Mouse (Mus musculus): ENCODE data around the gene Hlf. TPM values are rescaled to one million over a fixed set of nuclear protein-coding genes. Genes with fewer than 3 reads are reported as not detected.

The Hlf gene
- polyA plus RNA-seq (2015; fragmentation: Nextera tagmentation; extraction: Ambion mirVana), result 0.81 and 1.0 TPM in 2 replicates

DNA sequence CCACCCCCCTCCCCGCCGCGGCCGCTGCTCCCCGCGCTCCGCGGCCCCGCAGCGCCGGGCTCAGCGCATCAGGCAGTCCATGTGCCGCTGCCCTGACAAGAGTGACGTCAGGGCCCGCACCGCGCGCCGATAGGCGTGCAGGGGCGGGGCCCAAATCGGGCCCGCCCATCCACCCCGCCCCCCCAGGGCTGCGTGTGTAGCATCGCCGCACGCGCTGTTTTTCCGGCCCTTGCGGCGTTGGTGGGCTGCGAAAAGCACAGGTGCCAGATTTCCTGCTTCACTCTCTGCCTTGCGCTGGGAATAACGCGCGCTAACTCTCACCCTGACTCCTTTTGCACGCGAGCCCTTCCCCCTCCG is at the start of gene Hlf:
TSS of gene Hlf (minus strand) at position 79 of the 357 bp plus-strand sequence.
- Histone ChIP-seq H3K36me3 (ENCODE audit: control insufficient read depth, insufficient read depth) (no peaks in the 10 kb centered on the region), H3K27me3 (replicated peaks; ENCODE audit: control insufficient read depth, insufficient read depth, low read length) (peaks cover 30% of the 10 kb centered on the region), H3K9ac (ENCODE audit: low read depth, low read length) (peak within 1 kb of the TSS; percentile 31), H3K4me2 (replicated peaks; ENCODE audit: low read depth) (peak within 1 kb of the TSS; percentile 87), H3K4me3 (ENCODE audit: low read depth, low read length) (peak within 1 kb of the TSS; percentile 48), H3K27ac (ENCODE audit: low read depth, low read length) (no peak within 1 kb of the TSS), H3K4me1 (replicated peaks; ENCODE audit: control insufficient read depth, insufficient read depth, low read length) (peaks cover 5% of the 10 kb centered on the region; the same call in 1 of the 2 replicates), H3K9me3 (ENCODE audit: control insufficient read depth) (no peaks in the 10 kb centered on the region)
- under 1% methylated on average over 40 of the region's 40 CpGs for WGBS
- TF ChIP-seq CTCF (IDR thresholded peaks at IDR 0.05; ENCODE audit: low read depth), result peak; percentile 28; the same call in 1 of the 2 replicates
- ATAC-seq, result peak; percentile 94

DNA sequence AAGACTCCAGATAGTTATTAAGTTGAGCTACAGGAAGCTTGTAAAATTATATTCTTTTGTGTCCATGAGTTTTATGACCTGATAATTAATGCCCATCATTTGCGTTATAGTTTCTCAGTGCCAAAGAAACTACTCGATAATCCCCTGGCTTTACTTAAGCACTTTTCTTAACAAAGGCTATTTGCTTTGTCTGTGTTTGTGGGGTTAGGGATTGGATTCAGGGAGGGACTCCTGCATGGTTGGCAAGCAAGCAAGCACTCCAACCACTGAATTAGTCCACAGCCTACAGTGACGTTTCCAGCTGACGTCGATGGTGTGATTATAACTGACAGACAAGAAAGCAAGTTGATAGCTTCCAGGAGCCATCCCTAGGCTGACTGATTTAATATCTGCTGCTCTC is 48.1 kb upstream of the Hlf start:
- no peak for TF ChIP-seq CTCF (IDR thresholded peaks at IDR 0.05; ENCODE audit: low read depth)
- Histone ChIP-seq H3K4me2 (replicated peaks; ENCODE audit: low read depth) (no peak overlapping the region), H3K27me3 (replicated peaks; ENCODE audit: control insufficient read depth, insufficient read depth, low read length) (no peaks in the 10 kb centered on the region), H3K4me1 (replicated peaks; ENCODE audit: control insufficient read depth, insufficient read depth, low read length) (no peaks in the 10 kb centered on the region), H3K9ac (ENCODE audit: low read depth, low read length) (no peak overlapping the region), H3K36me3 (ENCODE audit: control insufficient read depth, insufficient read depth) (no peaks in the 10 kb centered on the region), H3K4me3 (ENCODE audit: low read depth, low read length) (no peak overlapping the region), H3K9me3 (ENCODE audit: control insufficient read depth) (no peaks in the 10 kb centered on the region), H3K27ac (ENCODE audit: low read depth, low read length) (no peak overlapping the region)
- no peak for ATAC-seq
- 35% methylated on average over 5 of the region's 5 CpGs for WGBS

- no peaks in the 10 kb centered on the region for H3K36me3 ChIP-seq (ENCODE audit: control insufficient read depth, insufficient read depth)
- H3K27me3 ChIP-seq (replicated peaks; ENCODE audit: control insufficient read depth, insufficient read depth, low read length), result no peaks in the 10 kb centered on the region
- ATAC-seq, result no peak
- H3K4me3 ChIP-seq (ENCODE audit: low read depth, low read length), result no peak overlapping the region
- WGBS, result 70% methylated on average over 4 of the region's 4 CpGs
- no peaks in the 10 kb centered on the region for H3K9me3 ChIP-seq (ENCODE audit: control insufficient read depth)
- no peak overlapping the region for H3K27ac ChIP-seq (ENCODE audit: low read depth, low read length)
- no peak for TF ChIP-seq CTCF (IDR thresholded peaks at IDR 0.05; ENCODE audit: low read depth)
- H3K9ac ChIP-seq (ENCODE audit: low read depth, low read length), result no peak overlapping the region
- H3K4me1 ChIP-seq (replicated peaks; ENCODE audit: control insufficient read depth, insufficient read depth, low read length), result no peaks in the 10 kb centered on the region
- H3K4me2 ChIP-seq (replicated peaks; ENCODE audit: low read depth), result no peak overlapping the region
Measured at GRCm38 (mm10) chr11:90425207-90425525, 34.5 kb upstream of the Hlf start.

DNA sequence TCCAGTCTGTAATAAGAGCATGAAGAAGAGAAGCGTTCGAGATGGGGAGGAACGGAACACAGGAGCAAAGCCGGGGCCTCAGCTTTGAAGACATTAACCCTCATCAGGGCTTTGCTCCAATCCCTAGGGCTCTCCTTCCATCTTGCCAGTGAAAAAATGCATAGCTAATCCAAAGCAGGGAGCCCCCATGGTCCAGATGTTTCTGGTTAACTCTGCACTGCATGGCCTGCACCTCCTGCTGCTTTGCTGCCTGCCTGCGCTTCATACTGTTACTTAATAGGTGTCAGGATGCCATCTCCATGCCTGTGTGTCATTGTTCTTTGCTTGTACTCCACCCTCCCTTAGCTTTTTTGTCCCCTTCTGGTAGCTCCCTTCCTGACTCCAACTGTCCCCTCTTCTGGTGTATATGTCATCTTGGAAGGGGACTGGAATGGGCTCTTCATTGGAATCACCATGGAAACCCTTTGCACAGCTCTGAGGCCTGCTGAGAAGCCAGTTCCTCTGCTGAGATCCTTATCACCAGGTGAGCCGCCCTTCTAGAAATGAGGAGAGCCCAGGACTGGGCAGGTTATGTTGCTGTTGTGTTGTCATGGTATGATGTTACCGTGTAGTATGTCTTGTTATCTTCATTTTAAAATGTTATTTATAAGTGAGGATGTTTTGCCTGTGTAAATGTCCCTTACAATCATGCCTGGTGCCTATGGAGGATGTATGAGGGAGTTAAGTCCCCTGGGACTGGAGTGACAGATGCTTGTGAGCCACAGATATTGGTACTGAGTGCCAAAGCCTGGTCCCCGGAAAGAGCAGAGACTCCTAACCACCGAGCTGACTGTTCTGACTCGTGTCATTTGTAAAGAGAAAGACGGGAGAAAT is 33.9 kb upstream of the Hlf start:
- TF ChIP-seq CTCF (IDR thresholded peaks at IDR 0.05; ENCODE audit: low read depth), result no peak
- ATAC-seq, result no peak
- Histone ChIP-seq H3K9me3 (ENCODE audit: control insufficient read depth) (no peaks in the 10 kb centered on the region), H3K4me1 (replicated peaks; ENCODE audit: control insufficient read depth, insufficient read depth, low read length) (no peaks in the 10 kb centered on the region), H3K36me3 (ENCODE audit: control insufficient read depth, insufficient read depth) (no peaks in the 10 kb centered on the region), H3K9ac (ENCODE audit: low read depth, low read length) (no peak overlapping the region), H3K27ac (ENCODE audit: low read depth, low read length) (no peak overlapping the region), H3K27me3 (replicated peaks; ENCODE audit: control insufficient read depth, insufficient read depth, low read length) (no peaks in the 10 kb centered on the region), H3K4me3 (ENCODE audit: low read depth, low read length) (no peak overlapping the region), H3K4me2 (replicated peaks; ENCODE audit: low read depth) (no peak overlapping the region)
- 76% methylated on average over 11 of the region's 11 CpGs for WGBS

DNA sequence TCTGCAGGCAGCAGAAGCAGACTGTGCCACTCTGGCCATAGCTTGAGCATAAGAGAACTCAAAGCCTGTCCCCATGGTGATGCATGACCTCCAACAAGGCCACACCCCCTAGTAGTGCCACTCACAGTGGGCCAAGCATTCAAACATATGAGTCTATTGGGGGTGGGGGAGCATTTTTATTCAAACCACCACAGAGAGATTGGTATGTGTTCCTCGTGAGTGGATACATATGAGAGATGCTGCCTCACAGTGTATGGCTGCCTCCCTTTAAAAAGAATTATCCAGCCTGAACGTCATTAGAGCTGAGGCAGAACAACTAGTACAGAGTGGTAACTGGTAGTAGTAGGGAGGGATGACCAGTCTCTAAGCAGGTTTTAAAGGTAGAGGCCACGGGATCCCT is 33.2 kb upstream of the Hlf start:
- WGBS, result 67% methylated on average over 3 of the region's 3 CpGs
- no peak for ATAC-seq

DNA sequence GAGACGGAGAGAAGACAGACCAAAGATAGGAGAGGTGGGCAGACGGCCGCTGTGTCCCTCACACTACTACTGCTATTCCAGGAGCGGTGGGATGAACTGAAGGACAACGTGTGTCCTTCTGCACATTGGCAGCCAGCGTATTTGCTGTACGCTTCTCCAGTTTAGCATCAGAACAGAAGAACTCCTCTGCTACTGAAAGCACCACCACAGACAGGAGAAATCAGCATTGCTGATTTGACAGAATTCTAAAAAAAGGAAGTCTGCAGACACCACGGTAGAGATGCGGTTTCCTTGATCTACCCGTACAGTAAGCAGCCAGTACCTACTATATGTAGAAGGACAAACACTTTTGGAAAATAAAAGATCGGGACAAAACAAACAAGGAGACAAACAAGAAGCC is 29.0 kb upstream of the Hlf start:
- ATAC-seq, result no peak
- Histone ChIP-seq H3K36me3 (ENCODE audit: control insufficient read depth, insufficient read depth) (no peaks in the 10 kb centered on the region), H3K4me1 (replicated peaks; ENCODE audit: control insufficient read depth, insufficient read depth, low read length) (no peaks in the 10 kb centered on the region), H3K4me2 (replicated peaks; ENCODE audit: low read depth) (no peak overlapping the region), H3K4me3 (ENCODE audit: low read depth, low read length) (no peak overlapping the region), H3K9me3 (ENCODE audit: control insufficient read depth) (no peaks in the 10 kb centered on the region), H3K27ac (ENCODE audit: low read depth, low read length) (no peak overlapping the region), H3K27me3 (replicated peaks; ENCODE audit: control insufficient read depth, insufficient read depth, low read length) (0 out of 2 replicates have a peak, but pooled peaks cover 11% of the 10 kb centered on the region), H3K9ac (ENCODE audit: low read depth, low read length) (no peak overlapping the region)
- TF ChIP-seq CTCF (IDR thresholded peaks at IDR 0.05; ENCODE audit: low read depth), result no peak
- 89% methylated on average over 11 of the region's 11 CpGs for WGBS

More for the DNA sequence above, 33.2 kb upstream of the Hlf start:
- Histone ChIP-seq H3K9ac (ENCODE audit: low read depth, low read length) (no peak overlapping the region), H3K27ac (ENCODE audit: low read depth, low read length) (no peak overlapping the region), H3K4me3 (ENCODE audit: low read depth, low read length) (no peak overlapping the region), H3K4me2 (replicated peaks; ENCODE audit: low read depth) (no peak overlapping the region), H3K4me1 (replicated peaks; ENCODE audit: control insufficient read depth, insufficient read depth, low read length) (no peaks in the 10 kb centered on the region), H3K27me3 (replicated peaks; ENCODE audit: control insufficient read depth, insufficient read depth, low read length) (0 out of 2 replicates have a peak, but pooled peaks cover 4% of the 10 kb centered on the region), H3K9me3 (ENCODE audit: control insufficient read depth) (no peaks in the 10 kb centered on the region), H3K36me3 (ENCODE audit: control insufficient read depth, insufficient read depth) (no peaks in the 10 kb centered on the region)
- no peak for TF ChIP-seq CTCF (IDR thresholded peaks at IDR 0.05; ENCODE audit: low read depth)

Data from intestine, postnatal 0 days (tissue).